Mouse (Mus musculus): Measurements from ENCODE around the gene Wdr78. TPM values are rescaled to one million over a fixed set of nuclear protein-coding genes. Genes with fewer than 3 reads are reported as not detected.

Wdr78 gene
- polyA plus RNA-seq, 1 experiment from 2014 or later: 4.0 TPM

DNA sequence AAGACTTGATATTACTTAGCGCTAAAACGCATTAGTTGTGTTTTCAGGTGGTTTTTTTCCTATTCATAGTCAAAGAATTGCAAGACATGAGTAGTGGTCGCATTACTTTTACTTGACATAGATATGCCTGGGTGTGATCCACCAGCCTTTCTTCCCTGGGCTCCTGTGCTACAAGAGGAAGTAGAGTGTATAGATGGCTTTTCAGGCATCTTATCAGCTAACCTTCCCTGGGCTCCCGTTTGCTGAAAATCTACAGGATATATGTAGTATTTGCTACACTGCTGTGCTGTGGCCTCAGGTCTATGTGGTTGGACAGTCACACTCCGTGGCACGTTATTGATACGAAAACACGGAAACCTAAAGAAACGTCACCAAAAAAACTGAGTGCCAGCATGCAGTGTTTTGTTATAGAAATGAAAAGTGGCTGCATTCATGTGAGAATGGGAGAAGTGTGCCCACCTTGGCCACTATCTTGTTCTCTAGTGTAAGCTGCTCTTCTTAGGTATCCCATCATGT lies 6.6 kb upstream of the Wdr78 start:
- no peak overlapping the region for H3K27ac ChIP-seq (replicated peaks; ENCODE audit: low read depth, low read length)
- H3K4me2 ChIP-seq (ENCODE audit: low read depth, severe bottlenecking): peak overlapping the region; percentile 49; the same call in 1 of the 2 replicates
- H3K9ac ChIP-seq (ENCODE audit: low read length): no peak overlapping the region
- no peak overlapping the region for H3K4me3 ChIP-seq (ENCODE audit: low read depth, low read length)
- no peak for DNase-seq (ENCODE audit: low spot score)
- no peaks in the 10 kb centered on the region; the same call in 1 of the 2 replicates for H3K36me3 ChIP-seq (ENCODE audit: control insufficient read depth, insufficient read depth, low read length)
- no peaks in the 10 kb centered on the region for H3K9me3 ChIP-seq (ENCODE audit: control insufficient read depth, low read length)
- no peak for ATAC-seq (ENCODE audit: insufficient number of reproducible peaks, low FRiP score, low TSS enrichment, low read depth)
- WGBS: 92% methylated on average over 9 of the region's 9 CpGs
- no peaks in the 10 kb centered on the region for H3K27me3 ChIP-seq (ENCODE audit: control insufficient read depth, insufficient read depth, low read length)
- peaks cover 5% of the 10 kb centered on the region; the same call in 1 of the 2 replicates for H3K4me1 ChIP-seq (ENCODE audit: control insufficient read depth, insufficient read depth, low read length)

DNA sequence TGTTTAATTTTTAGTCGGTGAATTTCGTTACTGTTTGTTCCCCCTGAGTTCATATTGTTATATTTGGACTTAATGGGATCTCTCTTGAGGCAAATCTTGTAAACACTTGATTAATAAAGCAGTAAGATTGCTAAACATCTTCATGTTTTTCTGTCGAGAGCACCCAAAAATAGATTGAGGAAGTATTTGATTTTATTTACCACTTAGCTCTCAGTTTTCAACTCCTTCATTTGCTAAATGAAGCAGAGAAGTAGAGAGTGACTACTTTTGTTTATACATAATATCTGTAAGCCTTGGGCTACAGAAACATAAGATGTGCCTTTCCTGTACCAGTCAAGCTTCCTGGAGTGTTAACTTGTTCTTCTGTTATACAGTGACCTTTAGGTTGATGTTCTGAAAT lies 6.0 kb upstream of the Wdr78 start:
- no peak overlapping the region for H3K9ac ChIP-seq (ENCODE audit: low read length)
- WGBS: 58% methylated on average over 3 of the region's 3 CpGs

DNA sequence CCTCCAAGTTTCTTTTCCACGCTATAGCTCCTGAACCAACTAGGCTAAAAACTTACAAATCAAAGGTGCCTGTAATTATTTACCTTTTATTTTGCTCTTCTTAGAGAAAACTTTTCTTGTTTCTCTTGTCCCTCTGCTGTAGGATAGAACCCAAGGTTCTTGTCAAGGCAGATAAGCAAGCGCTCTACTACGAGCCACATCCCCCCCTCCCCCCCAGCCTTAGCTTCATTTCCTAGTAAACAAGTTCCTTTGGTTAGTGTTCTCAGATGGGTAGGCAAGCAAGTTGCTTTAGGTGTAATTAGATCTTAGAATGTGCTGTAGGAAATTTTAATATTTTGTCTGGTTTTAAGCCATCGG lies 5.7 kb upstream of the Wdr78 start:
- Histone ChIP-seq H3K4me2 (ENCODE audit: low read depth, severe bottlenecking) (peak overlapping the region; percentile 49), H3K27ac (replicated peaks; ENCODE audit: low read depth, low read length) (peak overlapping the region; percentile 93; the same call in 1 of the 2 replicates), H3K9me3 (ENCODE audit: control insufficient read depth, low read length) (no peaks in the 10 kb centered on the region), H3K27me3 (ENCODE audit: control insufficient read depth, insufficient read depth, low read length) (no peaks in the 10 kb centered on the region), H3K9ac (ENCODE audit: low read length) (peak overlapping the region; percentile 97), H3K4me1 (ENCODE audit: control insufficient read depth, insufficient read depth, low read length) (peaks cover 8% of the 10 kb centered on the region; the same call in 1 of the 2 replicates), H3K4me3 (ENCODE audit: low read depth, low read length) (peak overlapping the region; percentile 58), H3K36me3 (ENCODE audit: control insufficient read depth, insufficient read depth, low read length) (no peaks in the 10 kb centered on the region; the same call in 1 of the 2 replicates)
- WGBS: 19% methylated on average over 4 of the region's 4 CpGs
- no peak for DNase-seq (ENCODE audit: low spot score)
- 0 out of 2 replicates have a peak, but pooled peaks have one; percentile 16 for ATAC-seq (ENCODE audit: insufficient number of reproducible peaks, low FRiP score, low TSS enrichment, low read depth)

More for the DNA sequence above, 6.0 kb upstream of the Wdr78 start:
- Histone ChIP-seq H3K27me3 (ENCODE audit: control insufficient read depth, insufficient read depth, low read length) (no peaks in the 10 kb centered on the region), H3K4me2 (ENCODE audit: low read depth, severe bottlenecking) (peak overlapping the region; percentile 49), H3K4me1 (ENCODE audit: control insufficient read depth, insufficient read depth, low read length) (peaks cover 7% of the 10 kb centered on the region; the same call in 1 of the 2 replicates), H3K4me3 (ENCODE audit: low read depth, low read length) (peak overlapping the region; percentile 58), H3K9me3 (ENCODE audit: control insufficient read depth, low read length) (no peaks in the 10 kb centered on the region), H3K36me3 (ENCODE audit: control insufficient read depth, insufficient read depth, low read length) (no peaks in the 10 kb centered on the region; the same call in 1 of the 2 replicates), H3K27ac (replicated peaks; ENCODE audit: low read depth, low read length) (no peak overlapping the region)
- ATAC-seq (ENCODE audit: insufficient number of reproducible peaks, low FRiP score, low TSS enrichment, low read depth) (no peak), DNase-seq (ENCODE audit: low spot score) (no peak)

DNA sequence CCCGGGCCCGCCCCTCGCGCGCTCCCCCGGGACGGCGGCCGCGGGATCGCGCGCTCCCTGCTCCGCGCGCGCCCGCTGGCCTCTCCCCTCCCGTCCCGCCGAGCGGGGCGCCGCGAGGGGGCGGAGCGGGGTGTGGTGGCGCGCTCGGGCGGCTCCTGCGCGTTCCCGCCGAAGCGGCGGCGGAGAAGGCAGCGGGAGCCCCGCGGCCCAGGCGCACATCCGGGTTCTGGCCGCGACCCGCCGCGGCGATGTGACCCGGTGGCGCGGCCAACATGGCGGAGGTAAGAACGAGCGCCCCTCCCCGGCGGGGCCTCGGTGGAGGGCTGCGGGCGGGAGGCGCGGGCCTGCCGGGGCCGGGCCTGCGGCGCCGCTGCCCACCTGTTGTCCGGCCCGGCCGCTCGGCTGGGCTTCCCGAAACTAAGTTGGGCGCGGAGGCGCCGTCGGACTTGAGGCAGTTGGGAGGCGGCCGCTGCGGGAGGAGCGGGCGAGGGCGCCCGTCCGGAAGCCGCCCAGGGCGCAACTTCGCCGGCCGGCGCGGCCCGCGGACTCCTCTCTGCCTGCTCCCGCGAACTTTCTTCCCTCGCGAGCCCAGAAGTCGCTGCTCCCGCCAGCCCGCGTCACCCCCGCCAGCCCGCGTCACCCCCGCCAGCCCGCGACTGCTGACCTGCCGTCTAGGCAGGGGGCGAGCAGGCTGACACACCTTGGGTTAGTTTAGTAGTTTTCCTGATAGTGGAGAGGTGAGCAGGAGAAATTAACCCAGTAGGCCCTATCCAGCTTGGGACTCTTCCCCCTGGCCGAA lies 5.1 kb upstream of the Wdr78 start:
- no peaks in the 10 kb centered on the region for H3K27me3 ChIP-seq (ENCODE audit: control insufficient read depth, insufficient read depth, low read length)
- H3K9me3 ChIP-seq (ENCODE audit: control insufficient read depth, low read length): no peaks in the 10 kb centered on the region
- under 1% methylated on average over 81 of the region's 111 CpGs for WGBS
- no peaks in the 10 kb centered on the region; the same call in 1 of the 2 replicates for H3K36me3 ChIP-seq (ENCODE audit: control insufficient read depth, insufficient read depth, low read length)
- H3K9ac ChIP-seq (ENCODE audit: low read length): peak overlapping the region; percentile 97
- peak overlapping the region; percentile 58 for H3K4me3 ChIP-seq (ENCODE audit: low read depth, low read length)
- peak overlapping the region; percentile 49 for H3K4me2 ChIP-seq (ENCODE audit: low read depth, severe bottlenecking)
- peak overlapping the region; percentile 93 for H3K27ac ChIP-seq (replicated peaks; ENCODE audit: low read depth, low read length)
- peak; percentile 67 for ATAC-seq (ENCODE audit: insufficient number of reproducible peaks, low FRiP score, low TSS enrichment, low read depth)
- DNase-seq (ENCODE audit: low spot score): peak; percentile 83
- peaks cover 8% of the 10 kb centered on the region; the same call in 1 of the 2 replicates for H3K4me1 ChIP-seq (ENCODE audit: control insufficient read depth, insufficient read depth, low read length)

DNA sequence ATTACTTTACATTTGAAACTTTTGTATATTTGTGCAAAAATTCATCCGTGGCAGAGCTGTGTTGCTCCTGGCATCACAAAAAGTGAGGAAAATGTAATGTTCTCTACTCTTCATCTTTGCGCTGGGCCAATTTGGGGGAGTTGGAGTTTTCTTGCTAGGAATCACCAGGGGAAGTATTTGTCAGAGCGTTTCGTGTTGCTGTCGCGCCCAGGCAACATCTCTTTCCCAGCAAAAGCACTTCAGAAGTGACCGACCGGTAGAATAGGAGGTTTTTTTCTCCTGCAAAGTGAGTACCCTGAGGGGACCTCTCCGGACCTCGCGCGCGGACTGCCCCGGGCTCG lies 4.5 kb upstream of the Wdr78 start:
- DNase-seq (ENCODE audit: low spot score) (no peak), ATAC-seq (ENCODE audit: insufficient number of reproducible peaks, low FRiP score, low TSS enrichment, low read depth) (no peak)
- no peaks in the 10 kb centered on the region; the same call in 1 of the 2 replicates for H3K36me3 ChIP-seq (ENCODE audit: control insufficient read depth, insufficient read depth, low read length)
- no peaks in the 10 kb centered on the region for H3K27me3 ChIP-seq (ENCODE audit: control insufficient read depth, insufficient read depth, low read length)
- H3K9me3 ChIP-seq (ENCODE audit: control insufficient read depth, low read length): no peaks in the 10 kb centered on the region
- H3K27ac ChIP-seq (replicated peaks; ENCODE audit: low read depth, low read length): peak overlapping the region; percentile 93
- 2% methylated on average over 15 of the region's 15 CpGs for whole genome bisulfite sequencing
- peak overlapping the region; percentile 97 for H3K9ac ChIP-seq (ENCODE audit: low read length)
- peak overlapping the region; percentile 49 for H3K4me2 ChIP-seq (ENCODE audit: low read depth, severe bottlenecking)
- peak overlapping the region; percentile 58 for H3K4me3 ChIP-seq (ENCODE audit: low read depth, low read length)
- peaks cover 8% of the 10 kb centered on the region; the same call in 1 of the 2 replicates for H3K4me1 ChIP-seq (ENCODE audit: control insufficient read depth, insufficient read depth, low read length)

DNA sequence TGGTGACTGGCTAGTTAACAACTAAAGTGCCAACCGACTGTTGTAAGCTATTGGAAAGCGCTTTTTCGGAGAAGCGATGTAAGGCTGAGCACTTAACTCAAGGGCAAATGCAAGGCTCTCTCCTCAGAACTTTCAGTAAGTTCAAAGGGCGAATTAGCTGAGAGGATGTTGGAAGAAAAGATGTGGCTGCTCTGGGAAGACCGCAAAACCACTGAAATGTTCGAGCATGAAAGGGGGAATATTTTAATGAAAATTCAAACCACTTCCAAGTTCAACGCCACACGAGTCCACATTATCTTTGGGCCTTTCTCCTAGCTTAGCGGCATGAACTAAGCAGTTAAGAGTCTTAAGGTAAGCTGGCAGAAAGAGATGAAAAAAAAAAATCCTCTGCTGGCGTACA lies 953 bp downstream of the Wdr78 start:
- no peaks in the 10 kb centered on the region for H3K9me3 ChIP-seq (ENCODE audit: control insufficient read depth, low read length)
- WGBS: 13% methylated on average over 11 of the region's 11 CpGs
- H3K4me3 ChIP-seq (ENCODE audit: low read depth, low read length): peak overlapping the region; percentile 81
- peak overlapping the region; percentile 46 for H3K4me2 ChIP-seq (ENCODE audit: low read depth, severe bottlenecking)
- ATAC-seq (ENCODE audit: insufficient number of reproducible peaks, low FRiP score, low TSS enrichment, low read depth) (no peak), DNase-seq (ENCODE audit: low spot score) (no peak)
- no peak overlapping the region for H3K27ac ChIP-seq (replicated peaks; ENCODE audit: low read depth, low read length)
- H3K36me3 ChIP-seq (ENCODE audit: control insufficient read depth, insufficient read depth, low read length): no peaks in the 10 kb centered on the region; the same call in 1 of the 2 replicates
- H3K4me1 ChIP-seq (ENCODE audit: control insufficient read depth, insufficient read depth, low read length): peaks cover 5% of the 10 kb centered on the region; the same call in 1 of the 2 replicates
- no peaks in the 10 kb centered on the region for H3K27me3 ChIP-seq (ENCODE audit: control insufficient read depth, insufficient read depth, low read length)
- H3K9ac ChIP-seq (ENCODE audit: low read length): peak overlapping the region; percentile 96

DNA sequence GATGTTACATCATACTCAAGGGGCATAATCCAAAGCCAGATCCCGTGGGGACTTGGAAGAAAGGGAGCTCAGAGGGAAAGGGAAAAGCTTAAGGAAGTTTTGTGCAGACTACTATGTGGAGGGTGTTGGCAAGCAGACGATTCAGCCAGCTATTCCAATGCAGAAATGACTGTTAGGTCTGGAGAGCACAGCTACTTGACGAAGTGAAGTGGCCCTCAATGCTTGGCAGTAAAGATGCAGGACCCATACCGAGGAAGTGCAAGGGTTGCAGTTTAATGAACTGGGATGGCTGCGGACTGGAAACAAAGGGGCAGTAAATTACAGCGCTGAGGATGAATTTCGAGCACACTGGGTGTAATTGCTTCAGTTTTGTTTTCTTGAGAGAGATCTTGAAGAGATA lies 1.7 kb downstream of the Wdr78 start:
- Histone ChIP-seq H3K9me3 (ENCODE audit: control insufficient read depth, low read length) (no peaks in the 10 kb centered on the region), H3K4me2 (ENCODE audit: low read depth, severe bottlenecking) (peak overlapping the region; percentile 46), H3K9ac (ENCODE audit: low read length) (no peak overlapping the region), H3K27ac (replicated peaks; ENCODE audit: low read depth, low read length) (no peak overlapping the region), H3K4me3 (ENCODE audit: low read depth, low read length) (no peak overlapping the region), H3K4me1 (ENCODE audit: control insufficient read depth, insufficient read depth, low read length) (peaks cover 5% of the 10 kb centered on the region; the same call in 1 of the 2 replicates), H3K27me3 (ENCODE audit: control insufficient read depth, insufficient read depth, low read length) (no peaks in the 10 kb centered on the region), H3K36me3 (ENCODE audit: control insufficient read depth, insufficient read depth, low read length) (no peaks in the 10 kb centered on the region; the same call in 1 of the 2 replicates)
- DNase-seq (ENCODE audit: low spot score) (no peak), ATAC-seq (ENCODE audit: insufficient number of reproducible peaks, low FRiP score, low TSS enrichment, low read depth) (no peak)
- WGBS: 48% methylated on average over 7 of the region's 7 CpGs

DNA sequence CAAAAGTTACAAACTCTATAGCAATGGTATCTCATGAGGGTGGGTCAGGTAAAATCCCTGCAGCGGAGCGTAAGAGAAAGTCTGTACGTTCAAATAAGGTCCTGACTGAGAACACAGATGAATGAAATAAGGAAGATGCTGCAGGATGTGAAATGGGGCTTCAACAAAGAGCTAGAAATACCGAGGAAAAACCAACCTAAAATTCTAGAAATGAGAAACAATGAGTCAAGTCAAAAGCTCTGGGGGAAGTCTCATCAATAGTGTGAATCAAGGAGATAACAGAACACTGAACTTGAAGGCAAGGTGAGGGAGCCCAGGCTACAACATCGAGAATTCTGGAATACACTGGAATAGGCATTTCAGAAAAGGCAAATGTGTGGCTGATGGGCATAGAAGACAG lies 15.8 kb downstream of the Wdr78 start:
- H3K9me3 ChIP-seq (ENCODE audit: control insufficient read depth, low read length): no peaks in the 10 kb centered on the region
- no peak for ATAC-seq (ENCODE audit: insufficient number of reproducible peaks, low FRiP score, low TSS enrichment, low read depth)

More for the DNA sequence above, 15.8 kb downstream of the Wdr78 start:
- no peak for DNase-seq (ENCODE audit: low spot score)
- no peak overlapping the region for H3K4me2 ChIP-seq (ENCODE audit: low read depth, severe bottlenecking)
- no peak overlapping the region for H3K27ac ChIP-seq (replicated peaks; ENCODE audit: low read depth, low read length)
- H3K9ac ChIP-seq (ENCODE audit: low read length): no peak overlapping the region
- H3K27me3 ChIP-seq (ENCODE audit: control insufficient read depth, insufficient read depth, low read length): no peaks in the 10 kb centered on the region
- H3K4me1 ChIP-seq (ENCODE audit: control insufficient read depth, insufficient read depth, low read length): no peaks in the 10 kb centered on the region
- H3K36me3 ChIP-seq (ENCODE audit: control insufficient read depth, insufficient read depth, low read length): no peaks in the 10 kb centered on the region
- WGBS: 91% methylated on average over 5 of the region's 5 CpGs
- H3K4me3 ChIP-seq (ENCODE audit: low read depth, low read length): no peak overlapping the region

Data from limb, embryonic 11.5 days (tissue).